Mouse (Mus musculus) CD8-positive naive resting alpha-beta T cell, adult 57 days (primary cell): Measurements from ENCODE around the gene Tk2. TPM values are rescaled to one million over a fixed set of nuclear protein-coding genes. Genes with fewer than 3 reads are reported as not detected.

Experiments used
- total RNA-seq: library from RNA; stranded (reverse); gene quantifications from one replicate; pipeline ENCODE4 v1.2.4, GENCODE M21; 2023

Tk2 gene
- 63.8 TPM for total RNA-seq

DNA sequence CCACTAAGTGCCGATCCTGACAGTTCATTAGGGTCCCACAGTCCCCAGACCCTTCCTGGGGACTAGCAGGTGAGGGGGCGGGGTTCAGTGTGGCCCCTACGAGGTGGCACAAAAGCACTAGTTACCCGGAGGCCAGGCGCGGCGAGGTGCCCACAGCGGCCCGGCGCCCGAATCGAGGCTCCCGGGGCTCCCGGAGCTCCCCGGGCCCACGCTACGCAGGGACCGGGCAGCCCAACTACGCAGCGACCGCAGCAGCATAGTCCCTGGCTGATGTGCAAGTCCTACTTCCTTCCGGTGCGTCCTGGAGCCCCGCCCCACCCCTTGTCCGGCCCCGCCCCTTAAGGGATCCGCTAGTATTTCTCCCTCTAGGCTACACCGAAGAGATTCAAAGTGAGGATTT, at the start of gene Tk2:
Gene Tk2 (minus strand): TSS at position 283 of the 400 bp plus-strand sequence.

GRCm38 (mm10) chr8:104293081-104293480, 44.7 kb upstream of the Tk2 start, which contains the start of gene Cmtm2a:
Gene Cmtm2a, minus strand, starts transcription at chr8:104293181.

DNA sequence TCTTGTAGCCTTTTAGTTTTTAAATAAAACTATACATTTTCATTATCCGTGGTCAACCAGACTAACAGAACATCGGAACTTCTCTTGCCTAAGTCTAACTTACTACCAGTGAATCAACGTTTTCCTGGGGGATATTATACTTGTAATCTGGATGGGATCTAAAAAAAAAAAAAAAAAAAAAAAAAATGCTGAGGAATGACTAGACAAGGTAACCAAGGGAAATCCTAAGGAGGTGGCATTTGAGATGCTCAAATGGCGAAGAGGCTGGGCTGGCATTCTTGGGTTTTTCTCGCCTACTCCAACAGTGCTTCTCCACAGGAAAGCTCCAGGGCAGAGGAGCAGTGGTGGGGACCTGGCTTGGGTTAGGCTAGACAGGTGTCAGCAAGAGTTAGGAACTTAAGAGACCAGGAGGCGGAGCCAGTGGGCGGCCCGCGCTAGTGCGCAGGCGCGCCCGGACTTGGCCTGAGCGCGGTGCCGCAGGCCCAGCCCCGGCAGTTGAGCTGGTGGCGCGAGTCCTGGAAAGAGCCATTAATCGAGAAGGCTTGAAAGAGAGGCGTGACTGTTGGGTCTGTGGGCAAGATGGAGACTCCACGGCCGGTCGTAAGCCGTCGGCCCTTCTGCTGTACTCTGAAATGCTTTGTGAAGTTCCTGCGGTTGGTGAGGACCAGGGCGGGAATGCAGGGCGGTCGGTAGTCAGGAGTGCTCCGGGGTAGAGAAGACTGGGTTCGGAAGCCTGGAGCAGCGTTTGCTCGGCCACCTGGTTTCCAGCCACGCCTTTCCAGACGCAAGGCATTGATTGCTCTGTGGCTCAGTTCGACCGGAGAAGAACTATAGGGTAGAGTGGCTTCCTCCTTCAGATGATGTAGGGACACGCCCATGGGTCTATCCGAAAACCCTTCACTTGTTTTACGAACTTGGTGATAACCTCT, 2.3 kb upstream of the Tk2 start, which contains the start of gene Cklf:
Gene Cklf (plus strand): TSS at position 423 of the 929 bp plus-strand sequence.

Other genes with a start within 250 kb of the Tk2 start
- gene Cdh5, start 146.9 kb downstream of the Tk2 start, total RNA-seq = 0.89 TPM
- not detected for gene Bean1, start 78.1 kb downstream of the Tk2 start, total RNA-seq
- 51.8 TPM for gene Cklf, start 2.3 kb upstream of the Tk2 start, total RNA-seq
- gene Cmtm2a, start 44.6 kb upstream of the Tk2 start, total RNA-seq = not detected
- not detected for gene Gm45711, start 61.5 kb upstream of the Tk2 start, total RNA-seq
- gene Cmtm1, start 61.6 kb upstream of the Tk2 start, total RNA-seq = not detected
- gene Gm11020, start 73.0 kb upstream of the Tk2 start, total RNA-seq = not detected
- not detected for gene Cmtm2b, start 73.7 kb upstream of the Tk2 start, total RNA-seq
- gene Cmtm3, start 90.9 kb upstream of the Tk2 start, total RNA-seq = 14.5 TPM
- 2.6 TPM for gene Cmtm4, start 147.2 kb upstream of the Tk2 start, total RNA-seq
- 51.6 TPM for gene Dync1li2, start 194.5 kb upstream of the Tk2 start, total RNA-seq